Mouse (Mus musculus) liver, embryonic 13.5 days (tissue): ENCODE data around the gene Unc5b. TPM values are rescaled to one million over a fixed set of nuclear protein-coding genes. Genes with fewer than 3 reads are reported as not detected.

Source experiments
- ATAC-seq: fragments of 200-750 bp; cut with Nextera tagmentation; 2 replicates; pipeline ENCODE4 v1.8.0; 2017; ENCODE audit warnings: low read depth, mild to moderate bottlenecking, moderate number of reproducible peaks, moderate library complexity
- DNase-seq: peaks from one replicate; pipeline ENCODE4 v3.0.0; 2022
- H3K27ac ChIP-seq: fragments of 300-500 bp; sonication (generic); 2 replicates; pipeline ENCODE4 v1.5.1; 2015; ENCODE audit warnings: moderate library complexity, mild to moderate bottlenecking, inconsistent platforms
- H3K27me3 ChIP-seq: fragments of 300-500 bp; sonication (generic); 2 replicates; pipeline ENCODE4 v1.6.1; 2015; ENCODE audit warnings: mild to moderate bottlenecking, inconsistent platforms
- H3K36me3 ChIP-seq: fragments of 300-500 bp; sonication (generic); 2 replicates; pipeline ENCODE4 v1.6.1; 2015; ENCODE audit warnings: mild to moderate bottlenecking, inconsistent platforms
- H3K4me1 ChIP-seq: fragments of 300-500 bp; sonication (generic); replicated peaks from 2 replicates; pipeline ENCODE4 v1.6.1; 2015; ENCODE audit warnings: inconsistent platforms
- H3K4me2 ChIP-seq: fragments of 300-500 bp; sonication (generic); 2 replicates; pipeline ENCODE4 v1.6.1; 2015; ENCODE audit warnings: inconsistent platforms, mild to moderate bottlenecking, moderate library complexity
- H3K4me3 ChIP-seq: fragments of 300-500 bp; sonication (generic); replicated peaks from 2 replicates; pipeline ENCODE4 v1.5.1; 2015; ENCODE audit warnings: mild to moderate bottlenecking, inconsistent platforms
- H3K9ac ChIP-seq: fragments of 300-500 bp; sonication (generic); 2 replicates; pipeline ENCODE4 v1.6.1; 2015; ENCODE audit warnings: mild to moderate bottlenecking, inconsistent platforms
- H3K9me3 ChIP-seq: fragments of 300-500 bp; sonication (generic); replicated peaks from 2 replicates; pipeline ENCODE4 v1.6.1; 2016; ENCODE audit warnings: inconsistent platforms
- WGBS: fragments of 180-500 bp; shearing (Covaris S2); methylation state at CpG from one replicate; pipeline ENCODE4 v1.1.7; 2015; ENCODE audit not compliant: insufficient replicate concordance; 5-methylcytosine and 5-hydroxymethylcytosine counted together
- polyA plus RNA-seq: library from polyadenylated mRNA; unstranded; fragments of >200 nt; fragmentation: Nextera tagmentation; extraction: Ambion mirVana; gene quantifications from 2 replicates; pipeline ENCODE4 v1.2.1, GENCODE M21; 2015

The Unc5b gene
- polyA plus RNA-seq, 1 experiment from 2014 or later: 0.52 TPM

GRCm38 (mm10) chr10:60796028-60796427 lies 35.4 kb downstream of the Unc5b start:
- Histone ChIP-seq H3K4me2 (no peak overlapping the region), H3K4me1 (peaks cover 15% of the 10 kb centered on the region; the same call in 1 of the 2 replicates), H3K27me3 (peaks cover 24% of the 10 kb centered on the region), H3K27ac (no peak overlapping the region), H3K4me3 (no peak overlapping the region), H3K9me3 (no peaks in the 10 kb centered on the region), H3K9ac (no peak overlapping the region), H3K36me3 (no peaks in the 10 kb centered on the region)
- 63% methylated on average over 5 of the region's 5 CpGs for WGBS
- ATAC-seq (no peak), DNase-seq (no peak)

- Histone ChIP-seq H3K4me3 (no peak overlapping the region), H3K36me3 (no peaks in the 10 kb centered on the region), H3K27ac (no peak overlapping the region), H3K9me3 (no peaks in the 10 kb centered on the region), H3K27me3 (peaks cover 12% of the 10 kb centered on the region), H3K4me1 (peaks cover 12% of the 10 kb centered on the region; the same call in 1 of the 2 replicates), H3K9ac (no peak overlapping the region), H3K4me2 (no peak overlapping the region)
- ATAC-seq (no peak), DNase-seq (no peak)
- 61% methylated on average over 8 of the region's 8 CpGs for WGBS
Observed at GRCm38 (mm10) chr10:60794792-60795191, 36.6 kb downstream of the Unc5b start.

GRCm38 (mm10) chr10:60794374-60794773 lies 37.0 kb downstream of the Unc5b start:
- 71% methylated on average over 11 of the region's 11 CpGs for WGBS
- Histone ChIP-seq H3K4me2 (no peak overlapping the region), H3K27me3 (peaks cover 8% of the 10 kb centered on the region; the same call in 1 of the 2 replicates), H3K27ac (no peak overlapping the region), H3K9me3 (no peaks in the 10 kb centered on the region), H3K9ac (no peak overlapping the region), H3K4me3 (no peak overlapping the region), H3K4me1 (peaks cover 12% of the 10 kb centered on the region; the same call in 1 of the 2 replicates), H3K36me3 (no peaks in the 10 kb centered on the region)
- no peak for DNase-seq
- ATAC-seq: no peak

GRCm38 (mm10) chr10:60792841-60793240 lies 38.5 kb downstream of the Unc5b start:
- no peak overlapping the region for H3K4me3 ChIP-seq
- no peaks in the 10 kb centered on the region for H3K36me3 ChIP-seq
- no peaks in the 10 kb centered on the region for H3K9me3 ChIP-seq
- no peak overlapping the region for H3K27ac ChIP-seq
- peaks cover 10% of the 10 kb centered on the region; the same call in 1 of the 2 replicates for H3K4me1 ChIP-seq
- no peaks in the 10 kb centered on the region for H3K27me3 ChIP-seq
- ATAC-seq (no peak), DNase-seq (no peak)
- H3K9ac ChIP-seq: no peak overlapping the region
- WGBS: 12% methylated on average over 11 of the region's 11 CpGs
- H3K4me2 ChIP-seq: no peak overlapping the region

GRCm38 (mm10) chr10:60792365-60792764 lies 39.0 kb downstream of the Unc5b start:
- DNase-seq: no peak

GRCm38 (mm10) chr10:60790912-60791311 lies 40.5 kb downstream of the Unc5b start:
- H3K36me3 ChIP-seq: no peaks in the 10 kb centered on the region
- 62% methylated on average over 6 of the region's 6 CpGs for WGBS
- H3K4me1 ChIP-seq: peaks cover 10% of the 10 kb centered on the region; the same call in 1 of the 2 replicates
- no peak overlapping the region for H3K9ac ChIP-seq
- ATAC-seq (no peak), DNase-seq (no peak)
- H3K27ac ChIP-seq: no peak overlapping the region
- no peaks in the 10 kb centered on the region for H3K9me3 ChIP-seq
- no peak overlapping the region for H3K4me2 ChIP-seq
- H3K27me3 ChIP-seq: no peaks in the 10 kb centered on the region
- no peak overlapping the region for H3K4me3 ChIP-seq

More at GRCm38 (mm10) chr10:60792365-60792764, 39.0 kb downstream of the Unc5b start:
- Histone ChIP-seq H3K27ac (no peak overlapping the region), H3K4me1 (peaks cover 10% of the 10 kb centered on the region; the same call in 1 of the 2 replicates), H3K9ac (no peak overlapping the region), H3K36me3 (no peaks in the 10 kb centered on the region), H3K27me3 (no peaks in the 10 kb centered on the region), H3K9me3 (no peaks in the 10 kb centered on the region), H3K4me2 (no peak overlapping the region), H3K4me3 (no peak overlapping the region)
- ATAC-seq: no peak
- 49% methylated on average over 10 of the region's 10 CpGs for WGBS

GRCm38 (mm10) chr10:60787303-60788074 lies 43.9 kb downstream of the Unc5b start:
- no peaks in the 10 kb centered on the region for H3K4me1 ChIP-seq
- no peaks in the 10 kb centered on the region for H3K9me3 ChIP-seq
- ATAC-seq (no peak), DNase-seq (no peak)
- no peak overlapping the region for H3K4me3 ChIP-seq
- H3K27me3 ChIP-seq: no peaks in the 10 kb centered on the region
- H3K27ac ChIP-seq: no peak overlapping the region
- H3K4me2 ChIP-seq: no peak overlapping the region
- WGBS: 69% methylated on average over 16 of the region's 16 CpGs
- no peak overlapping the region for H3K9ac ChIP-seq
- no peaks in the 10 kb centered on the region for H3K36me3 ChIP-seq

- Histone ChIP-seq H3K4me1 (no peaks in the 10 kb centered on the region), H3K9ac (no peak overlapping the region), H3K36me3 (no peaks in the 10 kb centered on the region), H3K4me2 (no peak overlapping the region), H3K9me3 (no peaks in the 10 kb centered on the region), H3K27me3 (no peaks in the 10 kb centered on the region), H3K4me3 (no peak overlapping the region), H3K27ac (no peak overlapping the region)
- DNase-seq (no peak), ATAC-seq (no peak)
- 35% methylated on average over 2 of the region's 2 CpGs for WGBS
Observed at GRCm38 (mm10) chr10:60783608-60784007, 47.8 kb downstream of the Unc5b start.

GRCm38 (mm10) chr10:60779628-60780027 lies 51.8 kb downstream of the Unc5b start:
- Histone ChIP-seq H3K36me3 (no peaks in the 10 kb centered on the region), H3K9me3 (no peaks in the 10 kb centered on the region), H3K4me3 (no peak overlapping the region), H3K9ac (no peak overlapping the region), H3K27me3 (no peaks in the 10 kb centered on the region), H3K4me2 (no peak overlapping the region), H3K27ac (no peak overlapping the region), H3K4me1 (no peaks in the 10 kb centered on the region)
- WGBS: 17% methylated on average over 9 of the region's 9 CpGs
- ATAC-seq (no peak), DNase-seq (peak; percentile 43)

GRCm38 (mm10) chr10:60778542-60778941 lies 52.8 kb downstream of the Unc5b start:
- no peak overlapping the region for H3K9ac ChIP-seq
- ATAC-seq (no peak), DNase-seq (no peak)
- no peaks in the 10 kb centered on the region for H3K36me3 ChIP-seq
- H3K4me3 ChIP-seq: no peak overlapping the region
- 57% methylated on average over 12 of the region's 12 CpGs for WGBS
- no peak overlapping the region for H3K4me2 ChIP-seq
- H3K9me3 ChIP-seq: no peaks in the 10 kb centered on the region
- H3K4me1 ChIP-seq: no peaks in the 10 kb centered on the region
- H3K27me3 ChIP-seq: no peaks in the 10 kb centered on the region
- H3K27ac ChIP-seq: no peak overlapping the region

GRCm38 (mm10) chr10:60775473-60775872 lies 55.9 kb downstream of the Unc5b start:
- no peak overlapping the region for H3K4me3 ChIP-seq
- no peaks in the 10 kb centered on the region; the same call in 1 of the 2 replicates for H3K36me3 ChIP-seq
- no peak overlapping the region for H3K27ac ChIP-seq
- H3K9me3 ChIP-seq: no peaks in the 10 kb centered on the region
- H3K27me3 ChIP-seq: no peaks in the 10 kb centered on the region
- DNase-seq (no peak), ATAC-seq (no peak)
- H3K4me2 ChIP-seq: no peak overlapping the region
- no peaks in the 10 kb centered on the region for H3K4me1 ChIP-seq
- WGBS: 61% methylated on average over 6 of the region's 6 CpGs
- no peak overlapping the region for H3K9ac ChIP-seq

- H3K4me3 ChIP-seq: no peak overlapping the region
- H3K9ac ChIP-seq: no peak overlapping the region
- no peaks in the 10 kb centered on the region; the same call in 1 of the 2 replicates for H3K36me3 ChIP-seq
- 81% methylated on average over 13 of the region's 13 CpGs for WGBS
- no peaks in the 10 kb centered on the region for H3K4me1 ChIP-seq
- no peak for ATAC-seq
- no peak for DNase-seq
- H3K9me3 ChIP-seq: no peaks in the 10 kb centered on the region
- no peak overlapping the region for H3K4me2 ChIP-seq
- H3K27me3 ChIP-seq: no peaks in the 10 kb centered on the region
- H3K27ac ChIP-seq: no peak overlapping the region
Observed at GRCm38 (mm10) chr10:60774616-60775015, 56.8 kb downstream of the Unc5b start.
